Mouse (Mus musculus) right cerebral cortex, postnatal 25 days (tissue): ENCODE data around the gene Trim50.
"Not testable (repeated sequence)": the region's sequence is repeated elsewhere in the genome, so short reads cannot be mapped to it uniquely, and the experiment has no call there.

ENCODE experiments used
- DNase-seq: peaks from one replicate; pipeline ENCODE4 v3.0.0; 2022

The Trim50 gene

DNA sequence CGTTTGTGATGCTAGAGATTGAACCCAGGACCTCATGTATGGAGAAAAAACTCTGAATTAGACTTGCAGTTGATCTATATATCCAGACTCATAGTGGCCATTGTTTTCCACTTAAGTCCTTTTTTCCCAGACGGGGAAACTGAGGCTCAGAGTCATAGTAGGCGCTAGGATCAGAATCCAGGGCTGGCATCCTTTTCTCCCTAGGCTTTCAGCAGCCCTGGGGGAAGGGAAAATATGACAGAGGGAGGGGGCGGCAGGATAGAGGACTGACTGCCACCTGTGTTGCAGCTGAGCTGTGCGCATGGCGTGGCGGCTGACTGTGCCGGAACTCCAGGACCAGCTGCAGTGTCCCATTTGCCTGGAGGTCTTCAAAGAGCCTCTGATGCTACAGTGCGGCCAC, at the start of gene Trim50:
TSS of gene Trim50 (plus strand) at position 301 of the 400 bp plus-strand sequence.
- DNase-seq = no peak

DNA sequence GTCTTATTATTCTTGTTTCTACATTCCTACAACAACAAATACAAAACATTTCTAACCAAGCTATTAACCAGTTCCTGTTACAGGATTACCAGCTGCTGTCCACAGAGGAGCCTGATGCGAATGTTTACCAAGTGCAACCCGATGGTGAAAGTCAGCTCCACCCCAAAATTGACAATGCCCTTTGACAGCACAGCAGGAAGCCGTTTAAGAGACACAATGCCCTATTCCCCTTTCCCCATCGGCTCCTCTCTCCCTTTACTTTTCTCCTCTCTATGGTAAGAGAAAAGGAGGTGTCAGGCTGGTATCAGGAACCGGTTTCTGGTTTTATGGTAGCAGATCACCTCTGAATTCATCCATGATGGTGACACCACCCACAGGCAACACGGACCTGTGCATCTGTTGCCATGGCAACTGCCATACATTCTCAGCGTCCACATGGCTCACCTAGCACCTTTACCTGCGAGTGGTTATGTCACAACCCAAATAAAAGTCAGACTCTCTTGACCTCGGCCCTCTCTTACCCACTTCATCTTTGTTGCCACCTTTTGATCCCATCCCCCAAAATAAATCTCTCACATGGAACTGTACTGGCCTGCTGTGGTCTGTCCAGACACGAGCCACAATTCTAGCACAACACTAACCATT, 46.7 kb upstream of the Trim50 start:
- DNase-seq = no peak

DNA sequence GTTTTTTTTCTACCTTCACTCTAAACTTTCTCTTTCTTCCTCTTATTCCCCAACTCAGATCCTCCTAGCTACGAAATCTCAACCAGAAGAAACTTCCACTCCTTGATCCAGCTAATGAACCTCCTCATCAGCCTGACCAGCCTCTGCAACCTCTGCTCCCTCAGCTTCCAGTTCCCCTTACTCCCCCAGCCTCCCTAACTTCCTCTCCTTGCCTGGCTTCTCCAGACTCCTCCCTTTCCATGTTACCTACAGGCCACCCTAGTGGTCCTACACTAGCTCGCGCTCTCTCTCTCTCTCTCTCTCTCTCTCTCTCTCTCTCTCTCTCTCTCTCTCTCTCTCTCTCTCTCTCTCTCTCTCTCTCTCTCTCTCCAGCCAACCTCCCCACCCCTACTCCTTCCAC, 36.9 kb upstream of the Trim50 start:
- no peak for DNase-seq

DNA sequence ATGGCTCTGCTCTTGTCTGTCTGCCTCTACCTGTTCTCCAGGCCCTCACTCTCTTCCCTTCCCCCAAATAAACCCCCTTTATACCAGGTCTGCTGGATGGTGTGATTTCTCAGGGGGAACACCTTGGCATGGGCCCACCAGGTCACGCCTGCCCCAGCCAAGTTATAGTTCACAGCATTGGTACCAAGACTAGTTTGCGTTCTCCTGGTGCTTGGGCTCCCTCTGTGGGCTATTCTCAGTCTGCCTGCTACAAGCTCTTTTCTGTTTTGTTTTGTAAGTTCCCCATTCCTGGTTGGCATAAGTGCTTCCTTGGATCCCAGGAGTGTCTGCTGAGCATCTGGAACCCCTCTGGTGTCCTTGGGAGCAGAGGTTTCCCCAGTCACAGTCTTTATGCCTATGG, 33.2 kb upstream of the Trim50 start:
- DNase-seq = no peak

DNA sequence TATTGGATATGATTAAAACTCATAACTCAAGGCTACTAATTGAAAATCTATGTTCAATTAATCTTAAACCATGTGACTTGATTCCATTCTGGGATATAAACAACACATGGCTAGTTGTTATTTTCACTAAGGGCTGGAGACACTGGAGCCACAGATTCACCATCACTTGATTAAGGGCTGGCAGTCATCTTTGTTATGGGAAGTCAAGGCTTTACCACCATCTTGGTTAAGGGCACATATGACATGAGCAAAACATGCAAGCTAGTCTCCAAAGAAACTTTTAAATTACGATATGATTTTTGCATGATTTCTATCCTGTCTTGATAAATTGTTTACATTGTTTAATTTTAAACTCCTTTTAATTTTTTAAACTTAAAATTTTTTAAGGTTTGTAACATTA, 30.9 kb upstream of the Trim50 start:
- DNase-seq = no peak

DNA sequence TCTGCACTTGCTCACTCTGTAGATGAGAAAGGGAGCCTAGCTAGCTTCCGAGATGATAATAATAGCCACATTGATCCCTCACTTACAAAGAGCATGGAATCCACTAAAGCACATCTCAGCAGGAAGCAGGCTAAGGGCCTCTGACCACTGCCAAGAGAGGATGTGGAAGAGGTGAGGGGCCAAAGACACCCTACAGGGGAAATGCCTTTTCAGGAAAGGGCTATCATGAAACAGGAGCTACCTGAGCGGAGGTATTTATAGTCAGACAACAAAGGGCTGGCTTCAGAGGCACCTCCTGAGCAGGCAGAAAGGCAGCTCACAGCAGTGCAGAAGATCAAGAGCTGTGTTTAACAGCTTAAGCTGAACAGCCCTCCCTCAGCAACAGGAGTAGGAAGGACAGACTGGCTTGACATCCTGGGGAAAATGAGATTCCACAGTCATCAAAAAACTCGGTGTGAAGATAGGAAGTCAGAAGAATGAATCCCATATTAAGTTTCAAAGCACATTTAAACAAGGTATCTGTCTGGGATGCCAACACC, 26.9 kb upstream of the Trim50 start:
- no peak for DNase-seq

DNA sequence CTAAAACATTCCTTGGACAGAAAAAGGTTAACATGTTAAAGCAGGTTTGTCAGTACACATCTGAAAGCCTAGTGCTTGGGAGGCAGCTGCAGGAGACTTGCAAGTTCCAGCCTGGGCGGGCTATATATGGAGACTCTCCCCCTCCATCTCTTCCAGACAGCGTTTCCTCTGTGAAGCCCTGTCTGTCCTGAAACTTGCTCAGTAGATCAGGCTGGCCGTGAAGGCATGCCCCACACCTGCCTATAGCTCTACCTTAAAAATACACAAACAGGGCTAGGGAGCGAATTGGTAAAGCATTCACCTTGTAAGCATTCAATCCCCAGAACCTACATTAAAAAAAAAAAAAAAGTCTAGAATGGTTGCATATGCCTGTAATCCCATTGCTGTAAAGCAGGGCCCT, 23.6 kb upstream of the Trim50 start:
- DNase-seq = no peak

DNA sequence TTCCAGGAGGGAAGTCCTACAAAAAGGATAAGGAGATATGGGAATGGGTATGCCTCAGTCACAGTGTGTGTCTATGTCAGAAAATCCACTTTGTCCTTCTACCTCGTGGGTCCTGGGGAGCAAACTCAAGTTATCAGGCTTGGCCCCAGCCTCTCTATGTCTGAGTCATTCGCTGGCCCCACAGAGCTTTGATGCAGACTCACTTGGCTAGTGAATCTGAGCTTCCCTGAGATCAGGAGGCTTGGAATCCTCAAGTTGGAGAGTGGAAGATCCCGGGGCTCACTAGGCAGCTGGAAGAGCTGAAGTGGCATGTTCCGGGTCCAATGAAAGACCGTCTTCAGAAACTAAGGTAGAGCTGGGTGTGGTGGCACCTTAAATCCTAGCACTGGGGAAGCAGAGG, 22.9 kb upstream of the Trim50 start:
- no peak for DNase-seq

DNA sequence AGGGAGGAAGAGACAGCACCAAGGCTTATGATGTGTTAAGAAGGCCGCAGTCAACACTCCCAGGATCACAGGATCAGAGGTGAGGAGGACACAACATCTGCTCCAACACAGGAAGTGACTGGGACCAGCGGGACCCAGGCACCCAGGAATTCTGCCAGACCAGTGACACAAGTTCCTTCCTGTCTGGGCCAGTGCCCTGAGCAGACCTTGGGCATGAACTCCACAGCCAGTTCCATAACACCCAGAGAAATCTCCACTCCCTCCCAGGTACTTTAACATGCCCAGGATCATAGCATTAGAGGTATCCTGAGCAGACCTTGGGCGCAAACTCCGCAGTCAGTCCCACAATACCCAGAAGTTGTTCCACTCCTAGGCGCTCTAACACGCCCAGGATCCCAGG, 21.9 kb upstream of the Trim50 start:
- no peak for DNase-seq

DNA sequence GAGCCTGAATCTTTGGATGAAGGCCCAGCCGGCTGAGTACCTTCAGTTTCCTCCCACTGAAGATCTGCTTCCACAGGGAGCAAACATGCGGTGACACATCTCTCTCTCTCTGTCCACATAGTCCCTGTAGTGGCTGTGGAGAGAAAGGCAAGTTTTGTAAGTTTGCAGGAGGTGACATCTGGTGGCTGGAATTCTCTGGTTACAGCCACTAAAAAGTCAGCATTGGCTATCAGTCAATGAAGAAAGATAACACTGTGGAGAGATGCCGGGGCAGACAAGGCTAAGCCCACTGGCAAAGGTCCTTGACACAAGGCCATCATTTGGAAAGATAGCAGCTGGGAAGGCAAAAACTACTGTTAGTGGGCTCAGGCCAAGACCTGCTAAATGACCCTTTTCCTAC, 15.5 kb upstream of the Trim50 start:
- no peak for DNase-seq

DNA sequence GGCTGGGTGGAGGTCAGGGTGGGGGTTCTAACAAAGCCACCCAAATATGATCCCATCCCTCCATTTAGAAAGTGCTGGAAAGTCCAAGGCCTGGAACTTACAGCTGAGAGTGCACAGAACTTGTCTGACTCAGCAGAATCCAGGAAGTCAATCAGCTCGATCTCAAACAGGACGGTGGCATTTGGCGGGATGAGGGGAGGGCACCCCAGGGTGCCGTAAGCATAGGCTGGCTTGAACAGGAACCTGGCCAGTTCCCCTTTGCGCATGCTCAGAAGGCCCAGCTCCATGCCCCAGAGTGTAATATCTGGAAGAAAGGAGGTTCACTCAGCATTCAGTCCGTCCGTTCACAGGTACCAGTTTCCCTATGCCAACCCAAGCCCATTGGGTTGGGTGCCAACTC, 7.1 kb upstream of the Trim50 start:
- DNase-seq = no peak

DNA sequence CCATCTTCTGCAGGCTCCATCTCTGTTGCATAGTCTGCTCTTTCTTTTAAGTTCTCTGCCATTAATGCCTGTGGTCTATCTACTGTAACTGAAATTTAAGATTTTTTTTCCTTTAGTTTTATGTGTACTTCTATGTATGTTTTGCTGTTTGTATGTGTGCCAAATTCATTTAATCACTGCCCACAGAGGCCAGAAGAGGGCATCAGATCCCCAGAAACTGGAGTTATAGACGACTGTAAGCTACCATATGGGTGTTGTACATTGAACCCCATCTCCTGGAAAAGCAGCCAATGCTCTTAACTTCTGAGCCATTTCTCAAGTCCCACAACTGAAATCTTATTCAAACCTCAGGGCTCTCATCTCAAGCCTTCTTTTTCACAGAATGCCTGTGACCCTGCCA, 6.7 kb upstream of the Trim50 start:
- DNase-seq = no peak

DNA sequence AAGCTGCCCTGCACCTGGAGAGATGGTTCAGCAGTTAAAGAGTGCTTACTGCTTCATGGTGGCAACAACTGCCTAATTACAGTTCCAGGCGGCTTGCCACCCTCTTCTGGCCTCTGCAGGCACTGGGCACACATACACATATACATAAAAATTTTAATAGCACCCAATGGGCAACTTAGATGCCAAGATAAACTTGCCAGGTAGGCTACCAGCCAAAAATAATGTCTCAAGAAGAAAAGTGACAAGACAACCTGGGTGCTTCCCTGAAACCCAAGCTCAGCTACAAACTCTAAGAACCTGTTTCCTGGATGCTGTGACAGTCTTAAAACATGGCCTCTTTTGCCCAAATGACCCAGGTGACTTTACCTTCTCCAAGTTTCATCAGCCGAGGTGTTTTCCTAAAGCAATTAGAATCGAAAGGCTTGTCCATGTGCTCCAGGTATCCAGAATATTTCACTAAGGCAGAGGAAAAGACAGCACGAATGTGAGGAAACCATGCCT, 5.5 kb upstream of the Trim50 start:
- no peak for DNase-seq

DNA sequence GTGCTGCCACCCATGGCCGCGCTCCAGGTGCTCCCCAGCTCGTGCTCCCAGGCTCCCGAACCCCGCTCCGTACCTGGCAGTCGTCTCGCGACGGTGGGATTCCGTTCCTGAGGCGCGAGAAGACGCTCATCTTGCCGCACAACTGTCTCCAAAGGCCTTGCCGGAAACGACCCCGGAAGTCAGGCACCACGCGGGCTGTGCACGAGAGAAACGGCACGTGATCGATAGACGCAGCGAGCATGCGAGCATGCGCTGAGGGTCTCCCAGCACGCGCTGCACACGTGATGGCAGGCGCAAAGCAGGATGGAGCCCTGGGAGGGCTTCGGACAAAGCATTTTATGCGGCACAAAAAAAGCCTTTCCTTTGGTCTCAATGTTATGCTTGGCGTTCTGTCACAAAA, 3.2 kb upstream of the Trim50 start, which contains the start of gene Fkbp6:
TSS of gene Fkbp6 (minus strand) at position 183 of the 400 bp plus-strand sequence.
- DNase-seq = no peak

DNA sequence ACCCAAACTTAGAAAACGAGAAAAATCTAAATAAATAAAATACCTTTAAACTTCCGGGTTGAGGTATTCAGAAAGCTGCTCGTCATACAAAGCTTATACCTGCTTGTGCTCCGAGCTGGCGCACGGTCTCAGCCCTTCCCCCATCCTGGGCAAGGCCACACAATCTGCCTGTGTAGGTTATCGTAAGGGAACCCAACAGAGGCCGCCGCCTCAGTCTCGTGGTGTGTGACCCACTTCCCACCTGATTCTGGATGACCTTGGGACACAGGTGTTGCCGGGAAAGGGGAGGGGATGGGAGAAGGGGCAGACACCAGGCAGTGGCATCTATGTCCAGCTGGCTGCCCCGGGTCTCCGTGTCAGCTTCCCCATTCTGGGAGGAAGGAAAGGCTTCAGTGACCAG, 1.5 kb upstream of the Trim50 start:
- DNase-seq = no peak

DNA sequence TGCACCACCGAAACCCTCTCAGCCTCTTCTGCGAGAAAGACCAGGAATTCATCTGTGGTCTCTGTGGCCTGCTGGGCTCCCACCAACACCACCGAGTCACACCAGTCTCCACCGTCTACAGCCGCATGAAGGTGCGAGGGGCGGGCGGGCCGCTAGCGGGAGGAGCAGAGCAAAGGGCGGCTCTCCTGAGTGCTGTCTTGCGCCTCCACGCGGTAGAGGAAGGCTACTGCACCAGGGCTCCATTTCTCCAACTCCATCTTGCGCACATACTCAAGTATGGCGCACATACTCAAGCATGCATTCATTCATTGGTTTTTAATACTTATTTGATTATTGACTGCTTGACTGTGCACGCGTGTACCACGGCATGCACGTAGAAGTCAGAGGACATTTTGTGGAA, 469 bp downstream of the Trim50 start:
- DNase-seq = no peak

DNA sequence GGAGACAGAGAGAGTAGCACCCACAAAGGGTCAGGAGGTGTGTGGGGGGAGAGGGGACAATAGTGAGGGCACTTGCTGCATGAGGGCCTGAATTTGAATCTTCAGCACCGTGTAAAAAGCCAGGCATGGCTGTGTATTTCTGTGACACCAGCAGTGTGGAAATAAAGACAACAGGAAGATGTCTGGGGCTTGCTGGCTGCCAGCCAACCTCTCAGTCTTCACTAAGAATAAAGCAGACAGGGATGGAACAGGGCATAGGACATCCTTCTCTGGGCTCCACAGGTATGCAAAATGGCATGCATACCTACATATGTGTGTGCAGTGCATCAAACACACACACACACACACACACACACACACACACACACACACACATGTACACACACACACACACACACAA, 3.0 kb downstream of the Trim50 start:
- no peak for DNase-seq

DNA sequence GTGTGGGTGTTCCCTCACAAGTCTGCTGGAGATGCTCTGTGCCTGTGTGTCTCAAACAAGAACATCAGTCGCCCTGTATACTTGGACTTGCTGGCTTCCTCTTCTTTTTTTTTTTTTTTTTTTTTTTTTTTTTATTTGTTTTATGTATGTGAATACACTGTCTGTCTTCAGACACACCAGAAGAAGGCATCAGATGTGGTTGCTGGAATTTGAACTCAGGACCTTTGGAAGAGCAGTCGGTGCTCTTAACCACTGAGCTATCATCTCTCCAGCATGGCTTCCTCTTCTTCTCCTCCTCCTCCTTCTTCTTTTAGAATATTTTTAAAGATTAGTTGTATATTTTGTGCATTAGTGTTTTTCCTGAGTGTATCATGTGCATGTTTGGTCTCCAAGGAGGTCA, 4.5 kb downstream of the Trim50 start:
- DNase-seq = no peak

DNA sequence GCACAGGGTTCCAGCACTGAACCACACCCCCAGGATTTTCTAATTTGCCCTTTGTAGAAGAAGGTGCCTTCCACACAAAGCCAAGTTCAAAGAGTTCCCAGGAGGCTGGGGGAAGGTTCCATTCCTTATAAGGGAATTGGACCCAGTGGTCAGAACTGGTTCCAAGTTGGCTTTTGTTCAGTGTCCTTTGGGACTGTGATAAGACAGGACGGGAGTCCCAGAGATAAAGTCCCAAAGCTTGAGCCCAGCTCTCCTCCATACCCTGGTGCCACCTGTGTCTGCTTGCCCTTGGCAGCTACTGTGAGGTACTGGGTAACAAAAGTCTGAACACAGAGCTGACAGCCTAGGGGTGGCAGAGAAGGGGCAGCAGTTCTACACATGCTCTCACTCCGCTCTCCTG, 6.7 kb downstream of the Trim50 start:
- no peak for DNase-seq

DNA sequence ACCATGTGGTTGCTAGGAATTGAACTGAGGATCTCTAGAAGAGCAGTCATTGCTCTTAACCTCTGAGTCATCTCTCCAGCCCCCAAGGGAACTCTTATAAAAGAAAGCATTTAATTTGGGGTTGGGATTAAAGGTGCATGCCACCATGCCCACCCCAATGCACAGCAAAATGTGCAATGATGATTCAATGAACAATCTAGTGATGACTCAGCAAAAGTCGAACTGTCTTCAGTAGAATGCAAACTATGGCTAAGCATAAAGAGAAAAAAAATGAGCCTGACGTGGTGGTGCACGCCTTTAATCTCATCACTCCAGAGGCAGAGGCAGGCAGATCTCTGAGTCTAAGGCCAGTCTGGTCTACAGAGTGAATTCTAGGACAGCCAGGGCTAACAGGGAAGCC, 9.5 kb downstream of the Trim50 start:
- no peak for DNase-seq

DNA sequence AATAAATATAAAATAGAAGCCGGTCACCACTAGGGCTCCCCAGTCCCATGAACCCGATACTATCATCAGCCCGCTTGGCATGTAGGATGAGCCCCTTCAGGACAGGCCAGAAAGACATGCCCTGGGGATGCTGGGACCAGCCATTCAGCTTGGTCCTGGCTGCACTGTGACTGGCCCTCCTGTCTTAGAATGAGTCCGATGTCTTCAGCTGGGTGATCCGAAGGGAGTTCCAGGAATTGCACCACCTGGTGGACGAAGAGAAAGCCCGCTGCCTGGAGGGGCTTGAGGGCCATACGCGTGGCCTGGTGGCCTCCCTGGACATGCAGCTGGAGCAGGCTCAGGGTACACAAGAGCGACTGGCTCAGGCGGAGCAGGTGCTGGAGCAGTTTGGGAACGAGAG, 10.4 kb downstream of the Trim50 start:
- no peak for DNase-seq

DNA sequence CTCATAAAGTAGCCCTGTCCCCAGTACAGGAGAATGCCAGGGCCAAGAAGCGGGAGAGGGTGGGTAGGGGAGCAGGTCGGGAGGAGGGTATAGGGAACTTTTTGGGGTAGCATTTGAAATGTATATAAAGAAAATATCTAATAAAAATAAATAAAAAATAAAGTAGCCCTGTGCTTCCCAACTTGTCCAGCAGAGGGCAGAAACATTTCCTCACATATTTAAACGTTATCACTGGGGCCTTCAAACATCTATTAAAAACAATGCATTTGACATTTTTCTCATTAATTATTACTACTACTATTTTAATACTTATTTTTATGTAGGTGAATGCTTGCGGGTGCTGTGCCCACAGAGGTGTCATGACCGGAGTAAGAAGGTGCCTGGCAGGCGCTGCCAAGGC, 14.7 kb downstream of the Trim50 start:
- no peak for DNase-seq

DNA sequence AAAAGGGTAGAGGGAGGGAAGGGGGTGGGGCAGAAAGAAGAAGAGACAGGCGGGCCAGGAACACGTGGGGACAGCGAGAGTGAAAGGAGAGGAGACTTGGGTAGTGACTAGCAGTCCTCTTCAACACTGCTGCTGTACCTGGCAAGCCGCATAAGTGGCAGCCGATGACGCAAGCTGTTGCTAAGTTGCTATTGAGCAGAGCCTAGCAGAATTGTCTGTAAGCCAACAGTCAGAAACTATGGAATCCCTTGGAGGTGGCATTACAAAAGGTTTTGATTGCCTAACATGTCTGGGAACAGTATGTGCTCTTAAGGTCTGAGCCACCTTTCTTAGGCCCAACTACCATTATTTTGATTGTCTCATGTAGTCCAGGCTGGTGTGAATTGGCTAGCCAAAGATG, 15.2 kb downstream of the Trim50 start:
- DNase-seq = no peak

DNA sequence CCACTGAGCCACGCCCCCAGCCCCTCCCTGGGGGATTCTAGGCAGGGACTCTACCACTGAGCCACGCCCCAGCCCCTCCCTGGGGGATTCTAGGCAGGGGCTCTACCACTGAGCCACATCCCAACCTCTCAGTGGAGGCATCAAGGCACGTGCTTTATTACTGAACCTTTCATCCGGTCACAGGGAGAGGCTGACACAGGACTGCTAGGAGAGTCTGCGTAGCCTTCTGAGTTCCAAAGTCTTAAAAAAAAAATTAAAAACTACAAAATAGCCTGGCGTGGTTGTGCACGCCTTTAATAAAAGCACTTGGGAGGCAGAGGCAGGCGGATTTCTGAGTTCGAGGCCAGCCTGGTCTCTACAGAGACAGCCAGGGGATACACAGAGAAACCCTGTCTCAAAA, 16.1 kb downstream of the Trim50 start:
- DNase-seq = not testable (repeated sequence)
